Mouse (Mus musculus): ENCODE measurements around the gene Saa1. TPM values are rescaled to one million over a fixed set of nuclear protein-coding genes. Genes with fewer than 3 reads are reported as not detected.
"Not testable (repeated sequence)": the region's sequence is repeated elsewhere in the genome, so short reads cannot be mapped to it uniquely, and the experiment has no call there.

Saa1 gene
- polyA plus RNA-seq, 1 experiment from 2014 or later: 1.4 TPM

- Histone ChIP-seq H3K27ac (ENCODE audit: low read depth) (no peak within 1 kb of the TSS), H3K27me3 (replicated peaks; ENCODE audit: control insufficient read depth, insufficient read depth, low read length) (no peaks in the 10 kb centered on the region), H3K9me3 (ENCODE audit: control insufficient read depth, low read length) (no peaks in the 10 kb centered on the region), H3K4me2 (ENCODE audit: low read length) (no peak within 1 kb of the TSS), H3K4me1 (replicated peaks; ENCODE audit: control insufficient read depth, insufficient read depth, low read length) (peaks cover 4% of the 10 kb centered on the region; the same call in 1 of the 2 replicates), H3K9ac (ENCODE audit: low read length) (no peak within 1 kb of the TSS), H3K4me3 (ENCODE audit: low read depth, low read length) (no peak within 1 kb of the TSS), H3K36me3 (ENCODE audit: control insufficient read depth, insufficient read depth, low read length) (no peaks in the 10 kb centered on the region)
- WGBS: 56% methylated on average over 3 of the region's 3 CpGs
- ATAC-seq (replicated peaks; ENCODE audit: low FRiP score, low TSS enrichment, low read depth): no peak
- no peak for DNase-seq (ENCODE audit: low spot score)
Measured at GRCm38 (mm10) chr7:46751490-46751889, 8.7 kb upstream of the Saa1 start, which contains the start of gene Saa2. Gene Saa2 (plus strand): TSS chr7:46751790.

GRCm38 (mm10) chr7:46748459-46748858, 5.7 kb upstream of the Saa1 start:
- H3K4me2 ChIP-seq (ENCODE audit: low read length): no peak overlapping the region
- ATAC-seq (replicated peaks; ENCODE audit: low FRiP score, low TSS enrichment, low read depth) (no peak), DNase-seq (ENCODE audit: low spot score) (no peak)
- no peaks in the 10 kb centered on the region for H3K36me3 ChIP-seq (ENCODE audit: control insufficient read depth, insufficient read depth, low read length)
- no peak overlapping the region for H3K27ac ChIP-seq (ENCODE audit: low read depth)
- no peak overlapping the region for H3K9ac ChIP-seq (ENCODE audit: low read length)
- H3K4me3 ChIP-seq (ENCODE audit: low read depth, low read length): no peak overlapping the region
- WGBS: 73% methylated on average over 3 of the region's 3 CpGs
- peaks cover 4% of the 10 kb centered on the region; the same call in 1 of the 2 replicates for H3K4me1 ChIP-seq (replicated peaks; ENCODE audit: control insufficient read depth, insufficient read depth, low read length)
- no peaks in the 10 kb centered on the region for H3K27me3 ChIP-seq (replicated peaks; ENCODE audit: control insufficient read depth, insufficient read depth, low read length)
- no peaks in the 10 kb centered on the region for H3K9me3 ChIP-seq (ENCODE audit: control insufficient read depth, low read length)

- ATAC-seq (replicated peaks; ENCODE audit: low FRiP score, low TSS enrichment, low read depth) (no peak), DNase-seq (ENCODE audit: low spot score) (no peak)
- Histone ChIP-seq H3K27me3 (replicated peaks; ENCODE audit: control insufficient read depth, insufficient read depth, low read length) (no peaks in the 10 kb centered on the region), H3K9me3 (ENCODE audit: control insufficient read depth, low read length) (no peaks in the 10 kb centered on the region), H3K4me2 (ENCODE audit: low read length) (no peak overlapping the region), H3K36me3 (ENCODE audit: control insufficient read depth, insufficient read depth, low read length) (no peaks in the 10 kb centered on the region), H3K4me1 (replicated peaks; ENCODE audit: control insufficient read depth, insufficient read depth, low read length) (peaks cover 4% of the 10 kb centered on the region; the same call in 1 of the 2 replicates), H3K9ac (ENCODE audit: low read length) (no peak overlapping the region), H3K4me3 (ENCODE audit: low read depth, low read length) (no peak overlapping the region), H3K27ac (ENCODE audit: low read depth) (no peak overlapping the region; the same call in 1 of the 2 replicates)
- 49% methylated on average over 7 of the region's 7 CpGs for WGBS
Measured at GRCm38 (mm10) chr7:46746381-46746780, 3.6 kb upstream of the Saa1 start.

- no peaks in the 10 kb centered on the region for H3K36me3 ChIP-seq (ENCODE audit: control insufficient read depth, insufficient read depth, low read length)
- ATAC-seq (replicated peaks; ENCODE audit: low FRiP score, low TSS enrichment, low read depth): no peak
- WGBS: 82% methylated on average over 3 of the region's 3 CpGs
Measured at GRCm38 (mm10) chr7:46745816-46746215, 3.0 kb upstream of the Saa1 start.

GRCm38 (mm10) chr7:46740041-46740440, 2.7 kb downstream of the Saa1 start:
- not testable (repeated sequence) for H3K4me2 ChIP-seq (ENCODE audit: low read length); H3K9ac ChIP-seq (ENCODE audit: low read length); H3K27me3 ChIP-seq (replicated peaks; ENCODE audit: control insufficient read depth, insufficient read depth, low read length); H3K27ac ChIP-seq (ENCODE audit: low read depth); H3K9me3 ChIP-seq (ENCODE audit: control insufficient read depth, low read length); ATAC-seq (replicated peaks; ENCODE audit: low FRiP score, low TSS enrichment, low read depth); H3K36me3 ChIP-seq (ENCODE audit: control insufficient read depth, insufficient read depth, low read length); H3K4me3 ChIP-seq (ENCODE audit: low read depth, low read length); H3K4me1 ChIP-seq (replicated peaks; ENCODE audit: control insufficient read depth, insufficient read depth, low read length); DNase-seq (ENCODE audit: low spot score)
- 85% methylated on average over 5 of the region's 5 CpGs for WGBS

More at GRCm38 (mm10) chr7:46745816-46746215, 3.0 kb upstream of the Saa1 start:
- H3K9ac ChIP-seq (ENCODE audit: low read length): no peak overlapping the region
- H3K4me2 ChIP-seq (ENCODE audit: low read length): no peak overlapping the region
- no peak overlapping the region for H3K27ac ChIP-seq (ENCODE audit: low read depth)
- no peaks in the 10 kb centered on the region for H3K9me3 ChIP-seq (ENCODE audit: control insufficient read depth, low read length)
- H3K4me3 ChIP-seq (ENCODE audit: low read depth, low read length): no peak overlapping the region
- no peak for DNase-seq (ENCODE audit: low spot score)
- H3K27me3 ChIP-seq (replicated peaks; ENCODE audit: control insufficient read depth, insufficient read depth, low read length): no peaks in the 10 kb centered on the region
- peaks cover 4% of the 10 kb centered on the region; the same call in 1 of the 2 replicates for H3K4me1 ChIP-seq (replicated peaks; ENCODE audit: control insufficient read depth, insufficient read depth, low read length)

GRCm38 (mm10) chr7:46738561-46739460, 4.0 kb downstream of the Saa1 start:
- Histone ChIP-seq H3K4me3 (ENCODE audit: low read depth, low read length) (no peak overlapping the region), H3K9ac (ENCODE audit: low read length) (no peak overlapping the region), H3K27ac (ENCODE audit: low read depth) (no peak overlapping the region), H3K27me3 (replicated peaks; ENCODE audit: control insufficient read depth, insufficient read depth, low read length) (no peaks in the 10 kb centered on the region), H3K9me3 (ENCODE audit: control insufficient read depth, low read length) (no peaks in the 10 kb centered on the region), H3K4me2 (ENCODE audit: low read length) (no peak overlapping the region), H3K36me3 (ENCODE audit: control insufficient read depth, insufficient read depth, low read length) (no peaks in the 10 kb centered on the region), H3K4me1 (replicated peaks; ENCODE audit: control insufficient read depth, insufficient read depth, low read length) (no peaks in the 10 kb centered on the region)
- DNase-seq (ENCODE audit: low spot score) (no peak), ATAC-seq (replicated peaks; ENCODE audit: low FRiP score, low TSS enrichment, low read depth) (no peak)
- WGBS: 82% methylated on average over 12 of the region's 12 CpGs

GRCm38 (mm10) chr7:46734983-46735382, 7.8 kb downstream of the Saa1 start:
- H3K27ac ChIP-seq (ENCODE audit: low read depth): no peak overlapping the region
- no peak for ATAC-seq (replicated peaks; ENCODE audit: low FRiP score, low TSS enrichment, low read depth)
- H3K4me3 ChIP-seq (ENCODE audit: low read depth, low read length): no peak overlapping the region
- no peak for DNase-seq (ENCODE audit: low spot score)
- WGBS: 74% methylated on average over 2 of the region's 2 CpGs
- H3K4me2 ChIP-seq (ENCODE audit: low read length): no peak overlapping the region
- no peaks in the 10 kb centered on the region for H3K9me3 ChIP-seq (ENCODE audit: control insufficient read depth, low read length)
- H3K27me3 ChIP-seq (replicated peaks; ENCODE audit: control insufficient read depth, insufficient read depth, low read length): no peaks in the 10 kb centered on the region
- H3K9ac ChIP-seq (ENCODE audit: low read length): no peak overlapping the region
- no peaks in the 10 kb centered on the region for H3K4me1 ChIP-seq (replicated peaks; ENCODE audit: control insufficient read depth, insufficient read depth, low read length)
- no peaks in the 10 kb centered on the region for H3K36me3 ChIP-seq (ENCODE audit: control insufficient read depth, insufficient read depth, low read length)

- ATAC-seq (replicated peaks; ENCODE audit: low FRiP score, low TSS enrichment, low read depth): no peak
- Histone ChIP-seq H3K4me1 (replicated peaks; ENCODE audit: control insufficient read depth, insufficient read depth, low read length) (no peaks in the 10 kb centered on the region), H3K9ac (ENCODE audit: low read length) (no peak within 1 kb of the TSS), H3K27me3 (replicated peaks; ENCODE audit: control insufficient read depth, insufficient read depth, low read length) (no peaks in the 10 kb centered on the region), H3K4me3 (ENCODE audit: low read depth, low read length) (no peak within 1 kb of the TSS), H3K9me3 (ENCODE audit: control insufficient read depth, low read length) (no peaks in the 10 kb centered on the region), H3K27ac (ENCODE audit: low read depth) (no peak within 1 kb of the TSS), H3K36me3 (ENCODE audit: control insufficient read depth, insufficient read depth, low read length) (no peaks in the 10 kb centered on the region), H3K4me2 (ENCODE audit: low read length) (no peak within 1 kb of the TSS)
- DNase-seq (ENCODE audit: low spot score): no peak
- WGBS: 81% methylated on average over 4 of the region's 4 CpGs
Measured at GRCm38 (mm10) chr7:46732458-46732857, 10.3 kb downstream of the Saa1 start, which contains the start of gene Saa4. Gene Saa4 (minus strand): TSS chr7:46732603.
